Mouse (Mus musculus): ENCODE results near the gene Gm9903.

DNA sequence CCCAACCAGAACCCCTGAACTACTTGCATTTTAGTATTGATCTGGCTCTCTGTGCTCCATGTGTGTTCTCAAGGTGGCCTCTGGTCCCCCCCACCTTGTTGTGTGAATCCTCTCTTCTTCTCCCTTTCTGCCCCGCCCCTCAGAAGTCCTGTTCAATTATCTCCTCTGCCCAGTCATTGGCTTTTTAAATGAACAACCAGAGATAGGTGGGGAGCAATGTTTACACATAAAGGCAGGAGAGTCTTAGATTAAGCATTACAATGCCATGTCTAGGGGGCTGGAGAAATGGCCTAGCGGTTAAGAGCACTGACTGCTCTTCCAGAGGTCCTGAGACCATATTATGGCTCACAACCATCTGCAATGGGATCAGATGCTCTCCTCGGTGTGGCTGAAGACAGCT is 5.6 kb downstream of the Gm9903 start:
- TF ChIP-seq CTCF (IDR thresholded peaks at IDR 0.05; ENCODE audit: insufficient read depth, low read length) (no peak), POLR2A (IDR thresholded peaks at IDR 0.05; ENCODE audit: borderline replicate concordance, extremely low read depth, low read depth, low read length) (no peak)
